Mouse (Mus musculus) urinary bladder, adult 18-20 months (tissue): ENCODE data around the gene Ankrd34a.

Experiments
- DNase-seq, 2 experiments: peaks; one replicate each; pipeline ENCODE4 v3.0.0; 2022; ENCODE audit warnings: low spot score in 2 of 2, mixed read lengths in 2 of 2

Gene Ankrd34a

DNA sequence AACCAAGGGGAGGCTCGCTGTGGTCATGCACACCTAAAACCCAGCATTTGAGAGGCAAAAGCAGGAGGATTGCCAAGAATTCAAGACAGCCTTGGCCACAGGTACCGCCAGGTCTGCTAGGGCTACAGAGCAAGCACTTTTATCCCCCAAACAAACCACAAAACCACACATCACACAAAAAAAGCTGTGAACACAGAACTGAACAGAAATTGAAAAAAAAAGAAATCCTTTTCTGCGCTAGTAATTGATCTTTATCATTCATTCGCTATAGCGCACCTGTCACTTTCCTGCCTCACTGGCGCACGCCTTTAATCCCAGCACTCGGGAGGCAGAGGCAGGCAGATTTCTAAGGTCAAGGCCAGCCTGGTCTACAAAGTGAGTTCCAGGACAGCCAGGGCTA is 33.2 kb upstream of the Ankrd34a start:
- no peak for DNase-seq

DNA sequence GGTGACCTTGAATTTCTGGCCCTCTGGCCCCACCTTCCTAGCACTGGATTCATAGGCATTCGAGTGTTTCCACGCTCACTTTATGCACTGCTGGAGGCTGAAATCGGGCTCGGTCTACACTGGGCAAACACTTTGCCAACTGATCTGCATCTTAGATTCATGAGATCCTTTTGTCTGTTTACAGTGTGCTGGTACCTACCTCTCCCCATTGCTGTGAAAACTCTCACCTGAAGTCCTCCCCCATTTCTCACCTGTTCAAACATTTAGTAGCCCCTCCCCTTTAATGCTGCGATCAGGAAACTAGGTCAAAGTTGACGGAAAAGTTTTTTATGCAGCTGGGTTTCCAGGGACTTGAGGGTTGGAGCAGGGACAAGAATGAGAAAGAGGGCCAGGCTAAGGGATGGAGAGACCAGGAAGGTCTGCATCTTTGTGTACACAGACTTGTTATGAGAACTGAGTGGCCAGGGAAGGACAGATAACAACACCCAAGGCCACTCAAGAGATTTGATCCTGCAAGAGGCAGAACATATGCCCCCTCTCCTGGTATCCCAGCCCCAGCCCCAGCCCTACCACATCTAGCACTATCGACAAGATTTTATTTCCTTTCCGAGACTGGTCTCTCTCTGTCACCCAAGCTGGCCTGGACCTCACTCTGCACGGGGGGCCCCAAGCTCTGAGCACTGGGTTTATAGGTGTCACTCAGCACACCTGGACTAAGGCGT is 32.4 kb upstream of the Ankrd34a start:
- no peak for DNase-seq

DNA sequence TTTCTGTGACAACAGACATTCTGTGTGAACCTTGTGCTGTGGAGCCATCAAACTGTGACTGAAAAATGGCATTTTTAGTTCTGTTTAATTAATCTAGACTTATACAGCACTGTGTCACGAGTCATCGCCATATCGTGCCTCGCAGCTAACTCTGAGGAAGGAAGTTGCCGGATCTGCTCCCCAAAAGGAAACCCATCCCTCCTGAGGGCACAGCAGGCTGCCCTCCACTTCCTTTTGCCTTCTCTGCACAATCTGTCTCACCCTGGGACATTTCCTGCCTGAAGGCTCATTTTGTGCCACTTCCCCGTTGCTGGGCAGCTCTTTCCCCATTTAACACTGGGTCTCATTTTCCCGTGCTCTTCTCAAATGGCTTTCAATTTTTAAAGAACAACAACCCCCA is 31.8 kb upstream of the Ankrd34a start:
- no peak for DNase-seq

DNA sequence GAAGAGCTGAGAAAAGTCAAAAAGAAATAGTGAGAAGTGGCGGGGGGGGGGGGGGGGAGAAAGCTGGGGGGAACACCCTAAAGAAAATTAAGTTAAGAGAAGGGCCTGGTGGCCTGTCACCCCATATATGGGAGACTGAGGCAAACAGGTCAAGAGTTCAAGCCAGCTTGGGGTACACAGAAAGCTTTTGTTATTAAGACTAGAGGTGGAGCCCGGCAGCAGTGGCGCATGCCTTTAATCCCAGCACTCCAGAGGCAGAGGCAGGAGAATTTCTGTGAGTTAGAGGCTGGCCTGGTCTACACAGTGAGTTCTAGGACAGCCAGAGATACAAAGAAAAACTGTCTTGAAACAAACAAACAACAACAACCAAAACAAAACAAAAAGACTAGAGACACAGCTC is 31.3 kb upstream of the Ankrd34a start:
- DNase-seq = no peak

- no peak for DNase-seq
Measured at GRCm38 (mm10) chr3:96566661-96567450, 29.6 kb upstream of the Ankrd34a start.

DNA sequence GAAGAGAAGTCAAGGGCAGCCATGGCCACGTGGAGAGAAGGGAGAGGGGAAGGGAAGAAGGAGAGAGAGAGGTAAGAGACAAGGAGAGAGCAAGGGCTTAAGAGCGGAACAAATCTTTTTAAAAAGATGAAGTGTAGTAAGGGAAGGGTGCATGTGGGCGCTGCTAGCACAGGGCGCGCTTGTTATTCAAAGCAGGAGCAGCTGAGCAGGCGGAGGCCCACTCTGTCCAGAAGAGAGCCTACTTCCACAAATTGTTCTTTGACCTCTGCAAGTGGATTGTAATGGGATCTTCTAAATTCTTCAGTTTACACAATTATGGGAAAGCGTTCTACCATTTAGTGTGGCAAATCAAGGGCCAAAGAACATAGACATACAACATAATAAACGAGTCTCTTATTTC is 27.8 kb upstream of the Ankrd34a start:
- DNase-seq = no peak

DNA sequence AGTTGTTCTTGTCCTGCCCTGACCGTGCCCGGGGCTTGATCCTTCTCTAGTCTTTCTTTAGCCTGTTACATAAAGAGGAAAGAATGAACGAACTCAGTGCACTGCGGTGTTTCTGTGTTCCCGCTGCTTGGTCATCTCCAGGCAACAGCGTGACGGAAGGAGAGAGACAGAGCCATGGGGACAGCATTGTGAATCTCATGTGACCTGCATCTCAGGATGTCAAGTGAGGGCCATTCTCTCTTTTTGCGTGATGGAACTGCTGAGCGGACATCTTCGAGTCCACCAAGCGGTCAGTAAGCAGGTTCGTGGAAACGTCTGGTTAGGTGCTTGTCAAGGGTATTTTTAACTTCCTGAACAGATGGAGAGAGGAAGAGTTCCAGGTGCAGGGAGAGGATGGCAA is 26.9 kb upstream of the Ankrd34a start:
- DNase-seq = no peak

DNA sequence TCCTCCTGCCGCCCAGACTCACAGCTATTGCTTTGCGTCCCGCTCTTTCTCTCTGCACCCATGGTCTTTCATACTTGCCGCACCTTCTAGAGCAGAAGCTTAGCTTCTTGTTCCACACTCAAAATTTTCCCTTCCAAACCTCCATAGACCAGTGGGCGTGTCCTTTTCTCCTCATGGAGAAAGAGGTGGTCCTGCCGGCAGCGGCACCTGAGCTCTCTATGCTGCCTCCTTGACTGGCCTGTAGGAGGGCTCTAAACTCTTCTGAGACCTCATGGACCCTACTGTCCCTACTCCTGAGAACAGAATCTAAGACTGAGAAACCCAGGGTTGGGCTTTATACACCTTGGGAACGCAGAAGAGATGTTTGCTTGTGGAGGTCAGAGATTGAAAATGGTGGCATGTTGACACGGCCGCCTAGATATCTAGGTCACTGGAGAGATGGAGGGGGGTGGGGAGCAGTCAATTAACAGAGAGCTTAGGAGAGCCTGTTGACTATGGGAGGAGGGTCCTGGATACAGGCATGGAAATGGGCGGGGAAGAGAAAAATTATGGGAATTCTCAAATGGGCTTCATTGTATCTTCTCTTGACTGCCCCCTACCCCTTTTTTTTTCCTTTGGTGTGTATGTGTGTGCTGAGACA is 26.4 kb upstream of the Ankrd34a start:
- DNase-seq = no peak

GRCm38 (mm10) chr3:96570643-96571042 is 25.8 kb upstream of the Ankrd34a start:
- no peak for DNase-seq

DNA sequence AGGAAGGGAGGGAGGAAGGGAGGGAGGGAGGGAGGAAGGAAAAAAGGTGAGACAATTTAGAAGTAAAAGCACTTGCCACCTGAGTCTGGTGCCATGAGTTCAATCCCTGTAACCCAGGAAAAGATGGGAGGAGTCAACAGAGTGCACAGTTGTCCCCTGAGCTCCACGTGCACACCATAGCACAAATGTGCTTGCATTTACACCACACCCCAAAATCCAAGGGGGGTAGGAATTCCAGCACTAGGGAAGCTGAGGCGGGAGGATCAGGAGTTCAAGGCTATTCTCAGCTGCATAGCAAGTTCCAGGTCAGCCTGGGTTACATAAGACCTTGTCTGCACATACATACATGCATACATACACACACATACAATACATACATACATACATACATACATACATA is 25.1 kb upstream of the Ankrd34a start:
- DNase-seq = no peak

GRCm38 (mm10) chr3:96571896-96572698 is 24.3 kb upstream of the Ankrd34a start:
- no peak for DNase-seq

GRCm38 (mm10) chr3:96573611-96574511 is 22.6 kb upstream of the Ankrd34a start:
- DNase-seq = no peak

GRCm38 (mm10) chr3:96575272-96575984 is 21.0 kb upstream of the Ankrd34a start:
- no peak for DNase-seq

DNA sequence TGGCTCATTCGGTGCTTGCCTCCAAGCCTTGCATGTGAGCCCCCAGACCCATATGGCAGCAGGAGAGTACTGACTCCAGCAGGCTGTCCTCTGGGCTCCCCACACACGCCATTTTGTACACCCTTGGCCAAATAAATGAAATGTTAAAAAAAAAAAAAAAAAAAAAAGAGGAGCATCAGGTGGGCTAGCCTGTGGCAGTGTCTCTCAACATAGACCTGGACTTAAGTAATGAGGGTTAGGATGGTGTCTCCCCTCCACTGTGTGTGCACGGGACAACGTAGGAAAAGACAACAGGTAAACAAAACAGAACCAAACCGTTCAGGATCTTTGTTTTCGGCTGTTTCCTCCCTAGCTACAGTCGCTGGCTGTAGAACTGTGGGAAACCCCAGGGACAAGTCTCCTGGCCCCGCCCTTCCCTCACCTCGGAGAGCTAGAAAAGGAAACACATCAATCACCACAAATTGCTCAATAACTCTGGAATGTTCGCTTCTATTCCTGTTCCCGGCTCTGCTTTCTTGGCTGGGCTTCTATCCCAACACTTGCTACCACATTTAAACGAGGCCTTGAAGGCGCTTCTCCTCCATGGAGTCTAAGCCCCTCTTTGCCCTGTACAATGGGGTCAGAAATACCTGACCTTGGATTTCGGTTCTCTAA is 20.3 kb upstream of the Ankrd34a start:
- peak in 1 of 2 experiments; percentile 73 for DNase-seq

DNA sequence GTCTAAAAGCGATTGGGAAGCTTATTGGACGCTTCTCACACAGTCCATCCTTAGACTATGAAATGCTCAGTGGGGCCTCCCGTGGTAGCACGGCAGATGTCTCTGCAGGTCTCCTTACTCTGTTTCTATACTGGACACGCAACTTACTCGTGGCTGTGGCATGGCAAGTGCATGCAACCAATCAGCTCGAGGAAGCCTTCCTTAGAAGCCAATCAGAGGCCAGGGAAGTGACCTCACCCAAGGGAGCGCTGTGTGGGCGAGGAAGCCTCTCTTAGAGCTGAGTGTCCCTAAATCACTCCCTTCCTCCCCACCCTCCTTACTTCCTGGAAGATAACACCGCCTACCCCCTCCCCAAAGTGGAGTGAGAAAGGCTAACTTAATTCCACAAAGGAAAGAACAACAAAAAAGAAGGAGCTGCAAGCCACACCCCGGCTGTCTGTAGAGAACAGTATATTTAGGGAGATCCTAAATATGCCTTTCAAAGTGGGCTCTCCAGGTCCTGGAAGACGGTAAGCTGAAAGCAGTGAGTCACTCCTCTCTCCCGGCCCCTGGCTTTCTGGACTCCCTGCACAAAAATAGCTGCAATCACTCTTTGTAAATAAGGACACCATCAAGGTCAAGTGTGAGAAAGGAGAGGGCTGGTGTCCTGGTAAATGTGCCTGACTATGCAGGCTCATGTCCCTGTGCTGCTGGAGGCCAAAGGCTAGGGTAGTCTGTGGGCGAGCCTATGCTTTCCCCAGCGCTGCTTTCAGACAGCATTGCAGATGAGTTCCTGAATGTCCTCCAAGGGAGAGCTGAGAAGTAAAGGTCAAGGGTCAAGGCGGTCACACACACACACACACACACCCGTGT is 19.5 kb upstream of the Ankrd34a start, which contains the start of gene Gm16253:
Gm16253 (plus strand) TSS at position 295 of the 852 bp plus-strand sequence.
- peak in 1 of 2 experiments; percentile 91 for DNase-seq

DNA sequence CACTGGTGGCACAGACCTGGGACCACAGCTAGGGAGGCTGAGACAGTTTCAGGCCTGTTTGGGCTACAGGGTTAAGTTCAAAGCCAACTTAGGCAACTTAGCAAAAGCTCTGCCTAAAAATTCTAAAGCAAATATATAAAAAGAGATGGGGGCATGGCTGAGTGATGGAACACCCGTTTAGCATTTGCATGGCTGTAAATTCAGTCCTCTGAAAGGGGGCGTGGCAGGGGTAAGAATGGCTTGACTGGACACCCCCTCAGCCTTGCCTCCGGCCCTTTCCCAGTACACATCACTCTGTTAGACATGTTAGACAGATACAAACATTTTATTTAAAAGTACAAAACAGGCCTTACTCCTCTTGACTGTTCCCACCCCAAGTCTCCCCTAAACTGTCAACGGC is 18.9 kb upstream of the Ankrd34a start:
- DNase-seq = no peak

DNA sequence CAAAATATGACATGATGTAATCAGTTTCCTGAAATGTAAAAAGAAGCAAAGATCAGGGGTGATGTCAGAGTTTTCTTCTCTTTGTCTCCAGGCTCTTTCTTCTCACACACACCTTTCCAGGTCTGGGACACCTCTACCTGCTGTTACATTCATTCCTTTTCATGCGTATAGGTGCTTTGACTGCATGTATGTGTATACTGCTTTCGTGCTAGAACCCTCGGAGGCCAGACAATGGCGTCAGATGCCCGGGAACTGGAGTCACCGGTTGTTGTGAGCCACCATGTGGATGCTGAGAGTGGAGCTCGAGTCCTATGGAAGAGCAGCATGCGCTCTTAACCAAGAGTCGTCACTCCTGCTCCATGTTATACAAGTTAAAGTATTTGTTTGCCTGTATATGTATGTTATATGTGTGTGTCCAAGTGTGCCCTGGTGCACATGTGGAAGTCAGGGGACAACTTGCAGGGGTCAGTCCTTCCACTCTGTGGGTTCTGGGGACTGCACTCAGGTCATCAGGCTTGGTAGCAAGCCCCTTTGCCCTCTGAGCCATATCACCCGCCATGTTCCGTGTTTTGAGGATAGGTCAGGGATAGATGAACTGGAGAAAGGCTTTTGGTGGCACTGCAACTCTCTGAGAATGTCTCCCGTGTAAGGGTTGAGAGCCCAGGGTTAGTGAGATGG is 17.7 kb upstream of the Ankrd34a start:
- no peak for DNase-seq

DNA sequence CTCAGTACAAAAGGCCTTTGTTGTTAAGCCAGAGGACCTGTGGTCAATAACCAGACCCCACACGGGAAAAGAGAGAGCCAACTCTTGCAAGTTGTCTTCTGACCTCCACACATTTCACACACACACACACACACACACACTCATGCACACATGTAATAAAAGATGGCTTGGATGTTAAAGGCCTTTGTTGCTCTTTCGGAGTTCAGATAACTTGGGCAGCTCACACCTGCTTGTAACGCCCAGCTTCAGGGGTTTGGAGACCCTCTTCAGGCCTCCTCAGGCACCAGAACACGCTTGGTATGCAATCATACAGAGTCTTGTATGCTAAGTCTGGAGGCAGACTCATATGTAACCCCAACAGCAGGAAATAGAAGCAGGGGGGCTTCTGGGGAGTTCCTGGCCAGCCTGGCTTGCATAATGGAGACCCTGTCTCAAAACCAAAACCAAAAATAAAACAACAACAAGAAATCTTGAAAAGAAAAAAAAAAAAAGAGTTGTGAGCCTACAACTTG is 17.1 kb upstream of the Ankrd34a start:
- no peak for DNase-seq
